Mouse (Mus musculus) G1E (cell line): ENCODE results near the gene Trp53rkb.

Experiments used
- CTCF ChIP-seq: IDR thresholded peaks from 2 replicates; pipeline ENCODE4 v1.5.1; 2012; ENCODE audit warnings: low read depth, low read length, inconsistent platforms, mixed read lengths
- GATA1 ChIP-seq: IDR thresholded peaks from 2 replicates; pipeline ENCODE4 v1.6.1; 2012; ENCODE audit warnings: borderline replicate concordance, low read length, inconsistent platforms, mixed read lengths

DNA sequence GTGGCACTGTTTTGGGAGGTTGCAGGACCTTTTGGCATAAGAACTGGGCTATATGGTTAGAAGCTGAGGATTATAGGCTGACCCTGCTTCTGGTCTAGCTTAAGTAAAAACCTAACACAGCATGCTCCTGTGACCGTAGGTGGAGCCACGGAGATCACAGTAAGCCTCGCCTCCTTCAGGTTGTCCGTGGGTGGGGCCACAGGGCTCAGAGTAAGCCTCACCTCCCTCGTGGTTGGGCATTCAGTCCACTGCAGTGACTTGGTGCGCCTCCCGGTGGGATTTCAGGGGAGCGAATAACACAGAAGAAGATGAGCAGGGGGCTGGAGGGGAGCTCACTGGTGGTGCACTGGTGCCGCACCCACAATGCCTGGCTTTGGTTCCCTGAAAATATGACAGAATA is 24.7 kb upstream of the Trp53rkb start:
- TF ChIP-seq GATA1 = no peak
- TF ChIP-seq CTCF = no peak
